Mouse (Mus musculus) heart, adult 2 months (tissue): Measurements from ENCODE around the gene Ak9. TPM values are rescaled to one million over a fixed set of nuclear protein-coding genes. Genes with fewer than 3 reads are reported as not detected.

ENCODE experiments used
- DNase-seq, 2 experiments: peaks; one replicate each; pipeline ENCODE4 v3.0.0; 2021
- H3K27ac ChIP-seq: fragments of 200-600 bp; 2 replicates; pipeline ENCODE4 v1.8.1; 2022
- H3K27me3 ChIP-seq: fragments of 200-500 bp; 2 replicates; pipeline ENCODE4 v1.6.1; 2012; ENCODE audit warnings: mild to moderate bottlenecking, low read length, inconsistent platforms, mixed read lengths; ENCODE audit not compliant: control insufficient read depth, insufficient read depth
- H3K36me3 ChIP-seq: fragments of 200-500 bp; 2 replicates; pipeline ENCODE4 v1.6.1; 2012; ENCODE audit warnings: low read length, inconsistent platforms; ENCODE audit not compliant: control insufficient read depth, insufficient read depth
- H3K4me1 ChIP-seq: fragments of 200-500 bp; 2 replicates; pipeline ENCODE4 v1.6.1; 2011; ENCODE audit warnings: low read length; ENCODE audit not compliant: control insufficient read depth, insufficient read depth
- H3K4me3 ChIP-seq: fragments of 200-600 bp; 2 replicates; pipeline ENCODE4 v1.8.1; 2022
- H3K79me2 ChIP-seq: fragments of 200-500 bp; replicated peaks from 2 replicates; pipeline ENCODE4 v1.6.1; 2012; ENCODE audit warnings: mild to moderate bottlenecking, inconsistent platforms, low read length, moderate library complexity, mixed read lengths; ENCODE audit not compliant: control insufficient read depth, insufficient read depth
- H3K9ac ChIP-seq: fragments of 200-500 bp; 2 replicates; pipeline ENCODE4 v1.6.1; 2012; ENCODE audit warnings: low read depth, mild to moderate bottlenecking, control low read depth, inconsistent platforms, low read length, mixed read lengths
- CTCF ChIP-seq: fragments of 200-600 bp; IDR thresholded peaks from 2 replicates; pipeline ENCODE4 v1.8.1; 2022; ENCODE audit warnings: antibody characterized with exemption, mild to moderate bottlenecking, moderate library complexity
- EP300 ChIP-seq: fragments of 200-500 bp; IDR thresholded peaks from 2 replicates; pipeline ENCODE4 v1.6.1; 2011; ENCODE audit warnings: low read depth, low read length, control low read depth; ENCODE audit not compliant: insufficient read depth
- POLR2A ChIP-seq: fragments of 200-500 bp; IDR thresholded peaks from 2 replicates; pipeline ENCODE4 v1.6.1; 2011; ENCODE audit warnings: mild to moderate bottlenecking, low read depth, low read length, control low read depth; ENCODE audit not compliant: insufficient read depth
- WGBS: fragments of 180-500 bp; shearing (Covaris S2); methylation state at CpG from one replicate; pipeline ENCODE4 v1.1.7; 2018; 5-methylcytosine and 5-hydroxymethylcytosine counted together
- intact Hi-C: fragments of 180-260 bp; cut with DNase I; formaldehyde crosslinking; loops from one replicate; pipeline ENCODE4 v1.15.1; 2025
- polyA plus RNA-seq: library from polyadenylated mRNA; depleted of rRNA; stranded (reverse); fragments of >200 nt; gene quantifications from 2 replicates; pipeline ENCODE4 v1.2.3, GENCODE M21; 2012; rRNA removed
- total RNA-seq, 2 experiments: library from RNA; stranded (reverse); gene quantifications; 2 replicates each; pipeline ENCODE4 v1.2.3; 2021

Gene Ak9
- total and polyA plus RNA-seq, 3 experiments = 0.06 TPM; not detected in 2

- H3K4me1 ChIP-seq = peaks cover 15% of the 10 kb centered on the region
Observed at GRCm38 (mm10) chr10:41477018-41477277, 173.2 kb downstream of the Ak9 start.

GRCm38 (mm10) chr10:41477278-41478181, 173.8 kb downstream of the Ak9 start:
- DNase-seq = peak; percentile 78 to 85
- no peaks in the 10 kb centered on the region for H3K27me3 ChIP-seq
- peak overlapping the region; percentile 59 for H3K27ac ChIP-seq
- H3K4me1 ChIP-seq = peaks cover 15% of the 10 kb centered on the region
- peak overlapping the region; percentile 86 for H3K9ac ChIP-seq
- no peaks in the 10 kb centered on the region for H3K79me2 ChIP-seq
- WGBS = 14% methylated on average over 20 of the region's 20 CpGs
- H3K36me3 ChIP-seq = peaks cover 4% of the 10 kb centered on the region; the same call in 1 of the 2 replicates
- peak overlapping the region; percentile 58 for H3K4me3 ChIP-seq
- intact Hi-C loops = loop anchor here (1.0 kb wide), 1 partner anchor 27 kb away; the partner anchor contains the start of gene Zbtb24
- TF ChIP-seq CTCF = no peak
- 0 out of 2 replicates have a peak, but pooled peaks have one; percentile 14 for TF ChIP-seq EP300
- peak; percentile 83 for TF ChIP-seq POLR2A

More at GRCm38 (mm10) chr10:41477018-41477277, 173.2 kb downstream of the Ak9 start:
- whole genome bisulfite sequencing = 5% methylated on average over 9 of the region's 9 CpGs
- TF ChIP-seq EP300 = no peak
- no peak for TF ChIP-seq POLR2A
- no peak for TF ChIP-seq CTCF
- Histone ChIP-seq H3K27me3 (no peaks in the 10 kb centered on the region), H3K27ac (peak overlapping the region; percentile 59), H3K9ac (peak overlapping the region; percentile 86), H3K4me3 (peak overlapping the region; percentile 58), H3K36me3 (peaks cover 4% of the 10 kb centered on the region; the same call in 1 of the 2 replicates), H3K79me2 (no peaks in the 10 kb centered on the region)
- intact Hi-C loops = loop anchor here (1.0 kb wide), 1 partner anchor 27 kb away; the partner anchor contains the start of gene Zbtb24
- no peak for DNase-seq

GRCm38 (mm10) chr10:41479961-41480360, 176.2 kb downstream of the Ak9 start:
- Histone ChIP-seq H3K27me3 (no peaks in the 10 kb centered on the region), H3K36me3 (peaks cover under 1% of the 10 kb centered on the region; the same call in 1 of the 2 replicates), H3K27ac (no peak overlapping the region), H3K4me3 (no peak overlapping the region), H3K9ac (no peak overlapping the region), H3K79me2 (no peaks in the 10 kb centered on the region), H3K4me1 (peaks cover 9% of the 10 kb centered on the region)
- TF ChIP-seq POLR2A = no peak
- no peak for TF ChIP-seq CTCF
- no peak for TF ChIP-seq EP300
- intact Hi-C loops = no loop called here
- DNase-seq = no peak
- WGBS = 89% methylated on average over 3 of the region's 3 CpGs

GRCm38 (mm10) chr10:41480938-41481880, 177.4 kb downstream of the Ak9 start:
- intact Hi-C loops = no loop called here
- no peaks in the 10 kb centered on the region for H3K36me3 ChIP-seq
- WGBS = 65% methylated on average over 33 of the region's 33 CpGs
- H3K4me1 ChIP-seq = peaks cover 2% of the 10 kb centered on the region
- no peaks in the 10 kb centered on the region; the same call in 1 of the 2 replicates for H3K79me2 ChIP-seq
- H3K9ac ChIP-seq = no peak overlapping the region
- no peak for TF ChIP-seq POLR2A
- TF ChIP-seq CTCF = no peak
- TF ChIP-seq EP300 = no peak
- no peak overlapping the region for H3K27ac ChIP-seq
- H3K4me3 ChIP-seq = no peak overlapping the region
- H3K27me3 ChIP-seq = no peaks in the 10 kb centered on the region
- DNase-seq = no peak

DNA sequence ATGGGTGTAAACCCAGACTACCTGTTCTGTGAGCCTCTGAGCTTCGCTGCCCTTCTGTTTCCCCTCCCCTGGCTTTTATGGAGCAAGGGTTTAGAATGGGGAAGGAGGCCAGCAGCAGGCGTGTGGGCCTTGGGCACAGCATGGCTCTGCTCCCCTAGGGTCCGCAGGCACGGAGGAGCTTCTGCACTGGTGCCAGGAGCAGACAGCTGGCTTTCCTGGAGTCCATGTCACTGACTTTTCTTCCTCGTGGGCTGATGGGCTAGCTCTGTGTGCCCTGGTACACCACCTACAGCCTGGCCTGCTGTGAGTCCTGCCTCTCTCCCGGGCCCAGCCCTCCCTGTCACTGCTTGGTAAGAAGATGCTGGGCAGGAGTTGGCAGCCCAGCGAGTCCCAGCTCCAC, 178.7 kb downstream of the Ak9 start:
- TF ChIP-seq CTCF (no peak), POLR2A (no peak), EP300 (no peak)
- H3K27ac ChIP-seq = no peak overlapping the region
- WGBS = 88% methylated on average over 7 of the region's 7 CpGs
- no peaks in the 10 kb centered on the region for H3K36me3 ChIP-seq
- H3K4me3 ChIP-seq = no peak overlapping the region
- H3K4me1 ChIP-seq = no peaks in the 10 kb centered on the region
- DNase-seq = no peak
- H3K79me2 ChIP-seq = no peaks in the 10 kb centered on the region; the same call in 1 of the 2 replicates
- H3K27me3 ChIP-seq = no peaks in the 10 kb centered on the region
- intact Hi-C loops = no loop called here
- H3K9ac ChIP-seq = no peak overlapping the region

Other genes starting within 250 kb of the Ak9 start
- gene Gpr6, start 231.7 kb upstream of the Ak9 start, total RNA-seq = not detected
- gene Gpr6, start 231.7 kb upstream of the Ak9 start, polyA plus RNA-seq = not detected in 2 replicates
- gene Fig4, start 720 bp upstream of the Ak9 start, total RNA-seq = 10 to 100 TPM; 22.1 to 25.6 TPM
- gene Fig4, start 720 bp upstream of the Ak9 start, polyA plus RNA-seq = 17.8 and 25.7 TPM in 2 replicates
- 1 to 10 TPM; 6.9 to 7.9 TPM for gene Zbtb24, start 146.4 kb downstream of the Ak9 start, total RNA-seq
- gene Zbtb24, start 146.4 kb downstream of the Ak9 start, polyA plus RNA-seq = 6.0 and 8.7 TPM in 2 replicates
- gene Mical1, start 172.3 kb downstream of the Ak9 start, total RNA-seq = 10 to 100 TPM in 1 of 2 experiments, 1 to 10 TPM in 1; 9.6 to 11.0 TPM
- 18.5 and 20.3 TPM in 2 replicates for gene Mical1, start 172.3 kb downstream of the Ak9 start, polyA plus RNA-seq
- gene Smpd2, start 186.4 kb downstream of the Ak9 start, total RNA-seq = 10 to 100 TPM; 31.8 to 36.2 TPM
- gene Smpd2, start 186.4 kb downstream of the Ak9 start, polyA plus RNA-seq = 60.2 and 60.8 TPM in 2 replicates
- gene Ppil6, start 186.5 kb downstream of the Ak9 start, total RNA-seq = 1 to 10 TPM in 1 of 2 experiments, under 1 TPM in 1; 0.84 to 1.7 TPM
- gene Ppil6, start 186.5 kb downstream of the Ak9 start, polyA plus RNA-seq = 0.59 and 1.2 TPM in 2 replicates
- gene Cd164, start 215.4 kb downstream of the Ak9 start, total RNA-seq = 100 to 1,000 TPM; 137 to 151 TPM
- gene Cd164, start 215.4 kb downstream of the Ak9 start, polyA plus RNA-seq = 131 and 193 TPM in 2 replicates